Mouse (Mus musculus) forebrain, embryonic 11.5 days (tissue): ENCODE results near the gene Myo10. TPM values are rescaled to one million over a fixed set of nuclear protein-coding genes. Genes with fewer than 3 reads are reported as not detected.

Source experiments
- ATAC-seq: fragments of 200-750 bp; cut with Nextera tagmentation; replicated peaks from 2 replicates; pipeline ENCODE4 v1.8.0; 2017; ENCODE audit warnings: moderate TSS enrichment; ENCODE audit not compliant: low FRiP score
- DNase-seq: peaks from one replicate; pipeline ENCODE4 v3.0.0-alpha.2; 2017; ENCODE audit warnings: low spot score
- H3K27ac ChIP-seq: fragments of 300-500 bp; sonication (generic); 2 replicates; pipeline ENCODE4 v1.5.1; 2014; ENCODE audit warnings: low read depth, low read length
- H3K27me3 ChIP-seq: fragments of 300-500 bp; sonication (generic); 2 replicates; pipeline ENCODE4 v1.6.1; 2014; ENCODE audit warnings: mild to moderate bottlenecking, low read length, mixed read lengths; ENCODE audit not compliant: control insufficient read depth, insufficient read depth
- H3K36me3 ChIP-seq: fragments of 300-500 bp; sonication (generic); 2 replicates; pipeline ENCODE4 v1.6.1; 2014; ENCODE audit warnings: mild to moderate bottlenecking, low read length, moderate library complexity, mixed read lengths; ENCODE audit not compliant: control insufficient read depth, insufficient read depth
- H3K4me1 ChIP-seq: fragments of 300-500 bp; sonication (generic); replicated peaks from 2 replicates; pipeline ENCODE4 v1.6.1; 2014; ENCODE audit warnings: low read length, mixed read lengths; ENCODE audit not compliant: control insufficient read depth, insufficient read depth
- H3K4me2 ChIP-seq: fragments of 300-500 bp; sonication (generic); 2 replicates; pipeline ENCODE4 v1.6.1; 2014; ENCODE audit warnings: low read depth, mild to moderate bottlenecking, low read length, moderate library complexity, mixed read lengths; ENCODE audit not compliant: severe bottlenecking
- H3K4me3 ChIP-seq: fragments of 300-500 bp; sonication (generic); 2 replicates; pipeline ENCODE4 v1.5.1; 2014; ENCODE audit warnings: low read depth, low read length
- H3K9ac ChIP-seq: fragments of 300-500 bp; sonication (generic); 2 replicates; pipeline ENCODE4 v1.6.1; 2014; ENCODE audit warnings: low read length
- H3K9me3 ChIP-seq: fragments of 300-500 bp; sonication (generic); 2 replicates; pipeline ENCODE4 v1.6.1; 2016; ENCODE audit warnings: low read length, mixed read lengths; ENCODE audit not compliant: control insufficient read depth
- WGBS: fragments of 180-500 bp; shearing (Covaris S2); extraction: QIAGEN DNeasy Blood & Tissue Kit; methylation state at CpG from one replicate; pipeline ENCODE4 v1.1.7; 2014; 5-methylcytosine and 5-hydroxymethylcytosine counted together
- polyA plus RNA-seq: library from polyadenylated mRNA; unstranded; fragments of >200 nt; fragmentation: Nextera tagmentation; extraction: Ambion mirVana; gene quantifications from 2 replicates; pipeline ENCODE4 v1.2.1, GENCODE M21; 2014

Myo10 gene
- polyA plus RNA-seq, 1 experiment from 2014 or later: 72.6 TPM

- DNase-seq (no peak), ATAC-seq (no peak)
- H3K4me3 ChIP-seq: no peak overlapping the region
- no peak overlapping the region for H3K4me2 ChIP-seq
- H3K27me3 ChIP-seq: peaks cover 2% of the 10 kb centered on the region; the same call in 1 of the 2 replicates
- H3K4me1 ChIP-seq: peaks cover 5% of the 10 kb centered on the region
- H3K36me3 ChIP-seq: no peaks in the 10 kb centered on the region
- WGBS: 89% methylated on average over 3 of the region's 3 CpGs
- H3K27ac ChIP-seq: no peak overlapping the region
- no peak overlapping the region for H3K9ac ChIP-seq
- H3K9me3 ChIP-seq: no peaks in the 10 kb centered on the region
Observed at GRCm38 (mm10) chr15:25695253-25695652, 72.9 kb downstream of the Myo10 start.

- H3K36me3 ChIP-seq: no peaks in the 10 kb centered on the region
- no peak overlapping the region for H3K4me2 ChIP-seq
- H3K4me3 ChIP-seq: no peak overlapping the region
- 93% methylated on average over 7 of the region's 7 CpGs for WGBS
- H3K27me3 ChIP-seq: peaks cover 2% of the 10 kb centered on the region; the same call in 1 of the 2 replicates
- no peaks in the 10 kb centered on the region for H3K9me3 ChIP-seq
- ATAC-seq (no peak), DNase-seq (no peak)
- H3K4me1 ChIP-seq: 0 out of 2 replicates have a peak, but pooled peaks cover 2% of the 10 kb centered on the region
- no peak overlapping the region for H3K27ac ChIP-seq
- no peak overlapping the region for H3K9ac ChIP-seq
Observed at GRCm38 (mm10) chr15:25695883-25696282, 73.6 kb downstream of the Myo10 start.

- 95% methylated on average over 6 of the region's 6 CpGs for WGBS
- Histone ChIP-seq H3K4me1 (no peaks in the 10 kb centered on the region), H3K27ac (no peak overlapping the region), H3K27me3 (no peaks in the 10 kb centered on the region), H3K4me2 (no peak overlapping the region), H3K4me3 (no peak overlapping the region), H3K9me3 (no peaks in the 10 kb centered on the region), H3K36me3 (no peaks in the 10 kb centered on the region), H3K9ac (no peak overlapping the region)
- ATAC-seq (no peak), DNase-seq (no peak)
Observed at GRCm38 (mm10) chr15:25696660-25697059, 74.3 kb downstream of the Myo10 start.

GRCm38 (mm10) chr15:25699032-25699557 lies 76.8 kb downstream of the Myo10 start:
- 86% methylated on average over 4 of the region's 4 CpGs for WGBS
- Histone ChIP-seq H3K4me2 (no peak overlapping the region), H3K27ac (no peak overlapping the region), H3K36me3 (no peaks in the 10 kb centered on the region), H3K4me1 (no peaks in the 10 kb centered on the region), H3K27me3 (no peaks in the 10 kb centered on the region), H3K9ac (no peak overlapping the region), H3K9me3 (no peaks in the 10 kb centered on the region), H3K4me3 (no peak overlapping the region)
- DNase-seq: no peak
- ATAC-seq: no peak

- no peak for DNase-seq
- no peak for ATAC-seq
- Histone ChIP-seq H3K9me3 (no peaks in the 10 kb centered on the region), H3K4me1 (no peaks in the 10 kb centered on the region), H3K36me3 (no peaks in the 10 kb centered on the region), H3K27ac (no peak overlapping the region), H3K4me3 (no peak overlapping the region), H3K4me2 (no peak overlapping the region), H3K27me3 (no peaks in the 10 kb centered on the region), H3K9ac (no peak overlapping the region)
- WGBS: 96% methylated on average over 5 of the region's 5 CpGs
Observed at GRCm38 (mm10) chr15:25702602-25703001, 80.3 kb downstream of the Myo10 start.

- H3K4me2 ChIP-seq: no peak overlapping the region
Observed at GRCm38 (mm10) chr15:25704809-25705585, 82.7 kb downstream of the Myo10 start.

GRCm38 (mm10) chr15:25706874-25707554 lies 84.7 kb downstream of the Myo10 start:
- H3K4me2 ChIP-seq: no peak overlapping the region
- H3K27me3 ChIP-seq: no peaks in the 10 kb centered on the region
- H3K9me3 ChIP-seq: no peaks in the 10 kb centered on the region
- 91% methylated on average over 19 of the region's 19 CpGs for WGBS
- no peak overlapping the region for H3K27ac ChIP-seq
- no peaks in the 10 kb centered on the region for H3K4me1 ChIP-seq
- H3K9ac ChIP-seq: no peak overlapping the region
- H3K36me3 ChIP-seq: no peaks in the 10 kb centered on the region
- ATAC-seq (no peak), DNase-seq (no peak)
- H3K4me3 ChIP-seq: no peak overlapping the region

More at GRCm38 (mm10) chr15:25704809-25705585, 82.7 kb downstream of the Myo10 start:
- WGBS: 86% methylated on average over 11 of the region's 11 CpGs
- Histone ChIP-seq H3K9ac (no peak overlapping the region), H3K36me3 (no peaks in the 10 kb centered on the region), H3K4me3 (no peak overlapping the region), H3K27me3 (no peaks in the 10 kb centered on the region), H3K4me1 (no peaks in the 10 kb centered on the region), H3K9me3 (no peaks in the 10 kb centered on the region), H3K27ac (no peak overlapping the region)
- no peak for DNase-seq
- no peak for ATAC-seq

GRCm38 (mm10) chr15:25707891-25708290 lies 85.6 kb downstream of the Myo10 start:
- Histone ChIP-seq H3K27me3 (no peaks in the 10 kb centered on the region), H3K4me3 (no peak overlapping the region), H3K4me1 (no peaks in the 10 kb centered on the region), H3K4me2 (no peak overlapping the region), H3K27ac (no peak overlapping the region), H3K9me3 (no peaks in the 10 kb centered on the region), H3K36me3 (no peaks in the 10 kb centered on the region), H3K9ac (no peak overlapping the region)
- WGBS: 71% methylated on average over 1 of the region's 1 CpGs
- ATAC-seq (no peak), DNase-seq (no peak)
